ENCODE assay signal across 8 mouse cellular contexts in genomic region chr5:148966395-148966794, GRCm38 (mm10). TPM values are rescaled to one million over a fixed set of nuclear protein-coding genes. Genes with fewer than 3 reads are reported as not detected.
DNase-seq lines count a peak whose midpoint lies in the region; ATAC-seq and TF ChIP-seq lines count a peak whose summit lies in the region.

No protein-coding gene starts in this region.

- no peak for DNase-seq in heart, embryonic 10.5 days (ENCODE audit: low spot score)
- DNase-seq in heart, postnatal 25 days (ENCODE audit: low spot score), result no peak
- peak; percentile 37 for DNase-seq in thymus, postnatal 25 days
- DNase-seq in thymus, adult 18-20 months, result no peak
- DNase-seq in liver, embryonic 13.5 days, result no peak
- DNase-seq in stomach, postnatal 0 days (ENCODE audit: low spot score), result no peak
- no peak for DNase-seq in adrenal gland, postnatal 10 days

- peak overlapping the region; percentile 60 for H3K4me2 ChIP-seq in liver, embryonic 13.5 days
- H3K4me2 ChIP-seq in stomach, postnatal 0 days (replicated peaks; ENCODE audit: low read depth), result peak overlapping the region; percentile 20; the same call in 1 of the 2 replicates

- peaks cover 59% of the 10 kb centered on the region for H3K4me1 ChIP-seq in heart, embryonic 10.5 days
- peaks cover 77% of the 10 kb centered on the region for H3K4me1 ChIP-seq in liver, embryonic 13.5 days (replicated peaks)
- H3K4me1 ChIP-seq in stomach, postnatal 0 days (replicated peaks; ENCODE audit: control insufficient read depth, insufficient read depth), result peaks cover 2% of the 10 kb centered on the region; the same call in 1 of the 2 replicates

- no peaks in the 10 kb centered on the region for H3K9me3 ChIP-seq in heart, embryonic 10.5 days
- H3K9me3 ChIP-seq in liver, embryonic 13.5 days (replicated peaks), result no peaks in the 10 kb centered on the region
- H3K9me3 ChIP-seq in stomach, postnatal 0 days (ENCODE audit: control insufficient read depth, low read length), result no peaks in the 10 kb centered on the region

- peak overlapping the region; percentile 63 for H3K9ac ChIP-seq in liver, embryonic 13.5 days
- peak overlapping the region; percentile 45; the same call in 1 of the 2 replicates for H3K9ac ChIP-seq in stomach, postnatal 0 days (ENCODE audit: low read length)

- no peak for ATAC-seq in liver, embryonic 13.5 days (ENCODE audit: low read depth)
- no peak for ATAC-seq in stomach, postnatal 0 days (ENCODE audit: low FRiP score, low TSS enrichment)
- no peak for ATAC-seq in cerebellum, adult (ENCODE audit: insufficient number of reproducible peaks, low FRiP score, low TSS enrichment)

- TF ChIP-seq EP300 in stomach, postnatal 0 days (optimal IDR thresholded peaks at IDR 0.05), result no peak

- H3K27me3 ChIP-seq in heart, embryonic 10.5 days (ENCODE audit: insufficient read depth, poor library complexity, severe bottlenecking), result no peaks in the 10 kb centered on the region
- no peaks in the 10 kb centered on the region for H3K27me3 ChIP-seq in liver, embryonic 13.5 days
- no peaks in the 10 kb centered on the region for H3K27me3 ChIP-seq in stomach, postnatal 0 days (ENCODE audit: control insufficient read depth, insufficient read depth, low read length)

- peak overlapping the region; percentile 76 for H3K27ac ChIP-seq in heart, embryonic 10.5 days
- peak overlapping the region; percentile 91 for H3K27ac ChIP-seq in liver, embryonic 13.5 days
- peak overlapping the region; percentile 90 for H3K27ac ChIP-seq in stomach, postnatal 0 days (replicated peaks)

- no peak overlapping the region for H3K4me3 ChIP-seq in heart, embryonic 10.5 days
- H3K4me3 ChIP-seq in liver, embryonic 13.5 days (replicated peaks), result peak overlapping the region; percentile 27; the same call in 1 of the 2 replicates
- H3K4me3 ChIP-seq in stomach, postnatal 0 days (ENCODE audit: low read depth, low read length), result no peak overlapping the region

- no peak for TF ChIP-seq CTCF in stomach, postnatal 0 days (IDR thresholded peaks at IDR 0.05; ENCODE audit: low read depth)

- H3K36me3 ChIP-seq in heart, embryonic 10.5 days, result no peaks in the 10 kb centered on the region
- no peaks in the 10 kb centered on the region for H3K36me3 ChIP-seq in liver, embryonic 13.5 days
- H3K36me3 ChIP-seq in stomach, postnatal 0 days (ENCODE audit: control insufficient read depth, insufficient read depth, low read length), result no peaks in the 10 kb centered on the region

- WGBS in heart, embryonic 10.5 days, result 56% methylated on average over 6 of the region's 6 CpGs
- WGBS in liver, embryonic 13.5 days (ENCODE audit: insufficient replicate concordance), result 54% methylated on average over 6 of the region's 6 CpGs
- WGBS in stomach, postnatal 0 days, result 31% methylated on average over 6 of the region's 6 CpGs

- intact Hi-C loops in heart, postnatal 25 days (cut with DNase I), result loop anchor here (5.0 kb wide), 1 partner anchor 66 kb away; no protein-coding TSS in a partner anchor

RNA-seq across cellular contexts. Expression of gene Gm42791, which starts 28.6 kb away (rescaled TPM):
- 0.57 and 2.6 TPM in 2 replicates for polyA plus RNA-seq in heart, embryonic 10.5 days (2016; fragmentation: Nextera tagmentation; extraction: Ambion mirVana)
- 1 to 10 TPM; 5.8 to 6.2 TPM for total RNA-seq in heart, postnatal 25 days (2021)
- 0.32 and 0.86 TPM in 2 replicates for polyA plus RNA-seq in liver, embryonic 13.5 days (2015; fragmentation: Nextera tagmentation; extraction: Ambion mirVana)
- polyA plus RNA-seq in stomach, postnatal 0 days (2015; fragmentation: Nextera tagmentation; extraction: Ambion mirVana), result 0.99 TPM in 1 of 2 replicates, not detected in the other
- 1 to 10 TPM; 3.6 to 4.7 TPM for total RNA-seq in adrenal gland, postnatal 10 days (2021)

RNA-seq across cellular contexts. Expression of gene Katnal1, which starts 37.3 kb away (rescaled TPM):
- polyA plus RNA-seq in heart, embryonic 10.5 days (2016; fragmentation: Nextera tagmentation; extraction: Ambion mirVana), result 17.5 and 19.5 TPM in 2 replicates
- 1 to 10 TPM; 9.2 to 9.9 TPM for total RNA-seq in heart, postnatal 25 days (2021)
- 8.4 and 12.7 TPM in 2 replicates for polyA plus RNA-seq in liver, embryonic 13.5 days (2015; fragmentation: Nextera tagmentation; extraction: Ambion mirVana)
- polyA plus RNA-seq in stomach, postnatal 0 days (2015; fragmentation: Nextera tagmentation; extraction: Ambion mirVana), result 3.4 and 4.1 TPM in 2 replicates
- total RNA-seq in adrenal gland, postnatal 10 days (2021), result 10 to 100 TPM in 1 of 2 experiments, 1 to 10 TPM in 1; 5.5 to 12.2 TPM
